Mouse (Mus musculus) intestine, embryonic 16.5 days (tissue): Measurements from ENCODE around the gene Ankra2. TPM values are rescaled to one million over a fixed set of nuclear protein-coding genes. Genes with fewer than 3 reads are reported as not detected.

Experiments used
- polyA plus RNA-seq: library from polyadenylated mRNA; unstranded; fragments of >200 nt; fragmentation: Nextera tagmentation; extraction: Ambion mirVana; gene quantifications from 2 replicates; pipeline ENCODE4 v1.2.1, GENCODE M21; 2015

Gene Ankra2
- polyA plus RNA-seq, 1 experiment from 2014 or later: 17.2 TPM

Other genes starting within 250 kb of the Ankra2 start
- gene Arhgef28, start 56.6 kb upstream of the Ankra2 start, polyA plus RNA-seq: 14.2 and 15.1 TPM in 2 replicates
- gene Utp15, start within 50 bp of the Ankra2 start, polyA plus RNA-seq: 29.7 and 30.8 TPM in 2 replicates
- not detected in 2 replicates for gene Gm21976, start 16.8 kb downstream of the Ankra2 start, polyA plus RNA-seq
- 549 and 610 TPM in 2 replicates for gene Btf3, start 53.9 kb downstream of the Ankra2 start, polyA plus RNA-seq
- gene Foxd1, start 91.2 kb downstream of the Ankra2 start, polyA plus RNA-seq: 0.02 TPM in 1 of 2 replicates, not detected in the other
- 1.3 and 2.5 TPM in 2 replicates for gene Gm10320, start 228.9 kb downstream of the Ankra2 start, polyA plus RNA-seq